Mouse (Mus musculus) cerebellum, adult 2 months (tissue): ENCODE data around the gene Ccdc141.

ENCODE experiments used
- CTCF ChIP-seq: fragments of 200-500 bp; IDR thresholded peaks from 2 replicates; pipeline ENCODE4 v1.5.1; 2011; ENCODE audit warnings: low read depth, mild to moderate bottlenecking, control low read depth, low read length, moderate library complexity, borderline replicate concordance; ENCODE audit not compliant: insufficient read depth
- POLR2A ChIP-seq: fragments of 200-500 bp; IDR thresholded peaks from 2 replicates; pipeline ENCODE4 v1.6.1; 2011; ENCODE audit warnings: low read length, control low read depth, borderline replicate concordance; ENCODE audit not compliant: insufficient read depth

DNA sequence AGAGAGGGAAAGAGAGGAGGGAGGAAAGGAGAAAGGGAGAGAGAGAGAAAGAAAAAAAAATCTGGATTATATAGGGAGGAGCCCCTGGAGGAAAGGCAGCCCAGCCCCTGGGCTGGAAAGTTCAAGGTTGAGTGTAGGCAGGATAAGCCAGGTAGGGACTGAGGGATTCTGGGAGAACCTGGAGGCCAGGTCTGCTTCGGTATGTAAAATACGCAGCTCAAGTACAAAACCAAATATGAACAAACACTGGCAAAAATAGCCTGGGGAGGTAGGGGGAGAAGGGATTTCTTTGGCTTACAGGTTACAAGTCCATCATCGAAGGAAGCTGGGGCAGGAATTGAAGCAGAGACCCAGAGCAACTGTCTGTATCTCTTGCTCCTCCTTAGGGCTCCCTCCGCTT lies 183.1 kb downstream of the Ccdc141 start:
- no peak for TF ChIP-seq CTCF
- no peak for TF ChIP-seq POLR2A
